Mouse (Mus musculus) MN1 (cell line): ENCODE measurements around the gene Keap1.
"Not testable (repeated sequence)": the region's sequence is repeated elsewhere in the genome, so short reads cannot be mapped to it uniquely, and the experiment has no call there.

ENCODE experiments used
- DNase-seq: peaks from one replicate; pipeline ENCODE4 v3.0.0-alpha.2; 2016; ENCODE audit warnings: low spot score

Keap1 gene

GRCm38 (mm10) chr9:21238733-21239464 lies at the start of gene Keap1:
Gene Keap1 (minus strand): TSS chr9:21239361.
- DNase-seq, result peak; percentile 82

DNA sequence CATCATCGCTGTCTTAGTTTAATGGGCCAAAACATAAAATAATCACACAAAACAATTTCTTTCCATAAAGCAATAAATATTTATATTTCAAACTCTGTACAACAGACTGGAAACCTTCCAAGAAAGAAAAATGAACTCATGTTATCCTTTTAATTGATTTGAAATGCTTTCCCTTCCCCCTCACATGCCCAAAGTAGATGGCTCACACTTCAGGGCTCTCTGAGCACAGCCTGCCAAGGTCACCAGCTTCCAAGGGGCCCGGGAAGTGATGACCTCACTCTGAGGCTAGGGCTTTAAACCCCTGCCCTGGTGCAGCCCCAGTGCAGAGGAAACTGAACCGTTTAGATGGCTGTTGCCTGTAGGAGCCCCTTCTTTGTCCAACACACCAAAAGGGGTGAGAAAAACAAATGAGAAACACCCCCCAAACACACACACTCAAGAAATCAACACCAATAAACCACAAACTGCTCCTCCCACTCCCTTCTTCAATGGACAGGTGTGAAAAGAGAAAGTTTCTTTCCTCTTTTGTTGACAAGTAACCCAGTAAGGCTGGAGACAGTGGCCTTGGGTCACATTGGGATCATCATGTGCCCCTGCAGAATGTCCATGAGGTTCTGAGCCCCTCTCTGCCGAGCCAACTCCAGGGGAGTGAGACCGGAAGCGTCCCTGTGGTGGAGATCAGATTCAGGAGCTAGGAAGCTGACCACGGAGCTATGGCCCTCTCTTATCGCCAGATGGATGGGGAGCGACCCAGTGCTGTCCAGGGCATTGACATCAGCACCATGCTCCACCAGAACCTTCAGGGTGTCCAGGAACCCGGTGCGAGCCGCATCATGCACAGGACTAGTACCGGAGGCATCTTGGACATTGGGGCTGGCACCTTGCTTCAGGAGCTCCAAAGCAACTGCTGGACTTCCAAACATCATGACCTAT lies 49.5 kb upstream of the Keap1 start:
- DNase-seq, result peak; percentile 41

- DNase-seq, result peak; percentile 96
Observed at GRCm38 (mm10) chr9:21287571-21288402, 48.6 kb upstream of the Keap1 start, which contains the start of gene Kri1. Gene Kri1 (minus strand): TSS chr9:21287969.

GRCm38 (mm10) chr9:21286753-21287152 lies 47.6 kb upstream of the Keap1 start:
- no peak for DNase-seq

DNA sequence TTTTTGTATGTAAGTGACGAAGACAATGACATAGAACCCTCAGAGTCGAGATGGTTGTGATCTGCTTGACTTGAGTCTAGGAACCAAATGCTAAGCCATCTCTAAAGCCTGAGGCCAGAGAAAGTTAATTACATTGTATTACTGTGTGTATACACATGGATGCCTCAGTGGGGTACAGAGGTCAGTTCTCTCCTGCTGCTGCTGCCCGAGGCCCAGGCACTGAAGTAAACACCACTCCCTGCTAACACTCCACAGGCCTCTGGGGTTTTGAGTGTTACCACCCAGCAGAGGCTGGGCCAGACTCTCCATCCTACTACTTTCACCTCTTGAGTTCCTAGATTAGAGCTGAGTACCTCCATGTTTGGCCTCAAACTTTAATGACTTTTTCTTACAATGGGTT lies 44.8 kb upstream of the Keap1 start:
- no peak for DNase-seq

DNA sequence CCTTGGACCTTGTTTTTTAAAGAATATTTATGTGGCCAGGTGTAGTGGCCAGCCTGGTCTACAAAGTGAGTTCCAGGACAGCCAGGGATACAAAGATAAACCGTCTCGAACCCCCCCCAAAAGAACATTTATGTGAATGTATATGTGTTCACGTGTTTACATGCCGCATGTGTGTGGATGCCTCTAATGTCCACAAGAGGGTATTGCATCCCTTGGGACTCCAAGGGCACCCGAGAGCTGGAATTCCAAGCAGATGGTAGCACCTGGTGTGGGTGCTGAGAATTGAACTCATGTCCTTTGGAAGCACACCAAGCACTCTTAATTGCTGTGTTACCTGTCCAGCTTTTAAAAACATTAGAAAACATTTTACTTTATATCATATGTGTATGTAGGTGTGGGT lies 44.4 kb upstream of the Keap1 start:
- no peak for DNase-seq

DNA sequence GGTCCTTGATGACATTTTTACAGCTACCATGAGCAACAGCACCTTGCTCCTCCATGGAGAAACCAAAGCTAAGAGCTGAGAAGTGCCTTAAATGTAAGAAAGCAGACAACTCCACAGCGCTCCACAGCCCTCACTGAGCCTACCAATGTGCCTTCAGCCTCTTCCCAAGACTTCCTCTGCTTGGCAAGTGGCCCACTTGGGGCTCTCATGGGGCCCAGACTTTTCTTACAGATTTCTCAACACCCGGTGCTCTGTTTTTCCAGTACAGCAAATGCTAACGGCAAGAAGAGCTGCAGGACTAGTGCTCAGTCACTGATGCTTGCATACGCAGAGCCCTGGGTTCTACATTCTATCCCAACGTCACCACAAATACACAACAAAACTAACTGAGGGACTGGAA lies 38.6 kb upstream of the Keap1 start:
- no peak for DNase-seq

DNA sequence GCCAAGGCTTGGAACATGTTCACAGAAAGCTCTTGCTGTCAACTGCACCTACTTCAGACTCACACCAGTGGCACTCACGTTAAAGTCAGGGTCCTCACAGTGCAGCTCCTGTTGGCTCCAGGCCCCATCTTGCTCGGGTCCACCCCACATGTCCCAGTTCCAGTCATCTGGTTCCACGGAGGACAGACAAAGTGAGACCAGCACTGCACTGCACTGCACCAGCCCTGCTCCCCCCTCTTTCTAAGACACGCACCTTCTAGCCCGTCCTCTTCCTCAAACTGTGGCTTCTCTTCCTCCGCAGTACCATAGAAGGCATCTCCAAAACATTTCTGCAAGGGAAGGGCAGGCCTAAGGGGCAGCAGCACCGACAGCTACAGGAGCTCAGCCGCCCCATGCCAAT lies 37.1 kb upstream of the Keap1 start:
- no peak for DNase-seq

DNA sequence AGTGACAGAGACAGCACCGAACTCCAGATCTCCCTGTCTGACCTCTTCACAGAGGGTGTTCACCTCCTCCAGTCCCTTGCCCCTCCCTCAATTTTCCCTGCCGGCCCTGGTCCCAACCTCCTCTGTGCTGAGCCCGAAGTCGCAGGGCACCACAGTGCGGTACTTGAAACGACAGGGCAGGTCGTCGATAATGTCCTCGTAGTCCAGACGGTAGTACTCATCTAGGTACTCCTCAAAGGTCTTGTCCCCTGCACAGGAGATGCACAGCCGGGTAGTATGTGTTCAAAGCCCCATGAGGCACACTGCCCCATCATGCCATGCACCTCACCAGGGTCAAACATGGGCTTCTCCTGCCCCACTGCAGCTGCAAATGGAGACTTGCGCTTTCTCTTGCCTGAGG lies 36.6 kb upstream of the Keap1 start:
- DNase-seq, result no peak

- DNase-seq, result no peak
Observed at GRCm38 (mm10) chr9:21275013-21275710, 36.0 kb upstream of the Keap1 start.

- peak; percentile 18 for DNase-seq
Observed at GRCm38 (mm10) chr9:21274336-21274735, 35.2 kb upstream of the Keap1 start.

- no peak for DNase-seq
Observed at GRCm38 (mm10) chr9:21273520-21274228, 34.5 kb upstream of the Keap1 start.

GRCm38 (mm10) chr9:21273094-21273493 lies 33.9 kb upstream of the Keap1 start:
- DNase-seq, result no peak

DNA sequence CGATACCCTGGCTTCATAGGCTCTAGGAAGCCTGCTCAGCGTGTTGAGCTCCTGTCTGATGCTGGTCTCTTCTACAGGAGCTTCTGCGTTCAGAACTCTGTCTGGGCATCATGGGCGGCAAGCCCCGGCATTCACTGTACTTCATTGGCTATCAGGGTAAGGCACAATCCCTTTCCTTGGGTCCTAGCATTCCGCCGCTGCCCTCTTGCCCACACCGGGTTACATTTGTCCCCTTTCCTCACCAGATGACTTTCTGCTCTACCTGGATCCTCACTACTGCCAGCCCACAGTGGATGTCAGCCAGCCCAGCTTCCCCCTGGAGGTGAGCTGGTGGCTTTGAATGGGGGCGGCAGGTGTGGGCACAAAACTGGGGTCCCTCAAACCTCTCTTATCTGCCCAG lies 33.2 kb upstream of the Keap1 start:
- DNase-seq, result no peak

DNA sequence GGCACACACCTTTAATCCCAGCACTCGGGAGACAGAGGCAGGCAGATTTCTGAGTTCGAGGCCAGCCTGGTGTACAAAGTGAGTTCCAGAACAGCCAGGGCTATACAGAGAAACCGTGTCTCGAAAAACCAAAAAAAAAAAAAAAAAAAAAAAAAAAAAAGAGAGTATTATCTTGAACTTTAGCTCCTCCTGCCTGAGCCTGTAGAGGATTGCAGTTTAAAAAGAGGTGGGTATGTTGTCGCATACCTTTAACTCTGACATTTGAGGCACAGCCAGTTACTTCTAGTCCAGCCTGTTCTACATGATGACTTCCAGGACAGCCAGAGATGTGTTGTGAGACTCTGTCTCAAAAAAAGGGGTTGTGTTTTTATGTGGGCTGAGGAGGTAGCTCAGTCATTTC lies 30.4 kb upstream of the Keap1 start:
- DNase-seq, result not testable (repeated sequence)

DNA sequence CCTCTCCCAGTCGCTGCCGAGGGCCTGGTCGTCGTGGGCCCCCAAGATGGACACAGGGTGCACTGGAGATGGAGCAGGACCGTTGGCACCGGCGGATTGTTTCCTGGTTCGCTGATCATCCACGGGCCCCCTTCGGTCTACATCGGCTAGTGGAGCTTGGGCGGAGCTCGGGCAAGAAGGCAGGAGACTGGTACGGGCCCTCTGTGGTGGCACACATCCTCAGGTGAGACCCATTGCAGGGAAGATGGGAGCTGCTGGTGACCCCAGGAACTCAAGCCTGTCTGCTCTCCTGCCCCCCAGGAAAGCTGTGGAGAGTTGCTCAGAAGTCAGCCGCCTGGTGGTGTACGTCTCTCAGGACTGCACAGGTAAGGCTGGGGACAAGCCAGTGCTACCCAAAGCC lies 29.1 kb upstream of the Keap1 start:
- no peak for DNase-seq

DNA sequence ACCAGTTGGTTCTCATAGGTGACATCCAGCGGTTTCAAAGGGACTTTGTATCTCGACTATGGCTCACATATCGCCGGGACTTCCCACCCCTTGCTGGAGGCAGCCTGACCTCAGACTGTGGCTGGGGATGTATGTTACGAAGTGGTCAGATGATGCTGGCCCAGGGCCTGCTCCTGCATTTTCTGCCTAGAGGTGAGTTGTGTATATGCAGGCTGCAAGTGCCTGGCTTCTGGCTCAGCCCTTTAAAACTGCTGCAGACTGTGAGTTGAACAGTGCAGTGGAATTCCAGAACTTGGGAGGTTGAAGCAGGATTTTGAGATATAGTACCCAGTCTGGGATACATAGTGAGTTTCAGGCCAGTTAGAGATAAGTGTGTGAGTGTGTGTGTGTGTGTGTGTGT lies 27.7 kb upstream of the Keap1 start:
- DNase-seq, result no peak

- no peak for DNase-seq
Observed at GRCm38 (mm10) chr9:21265611-21266010, 26.4 kb upstream of the Keap1 start.

DNA sequence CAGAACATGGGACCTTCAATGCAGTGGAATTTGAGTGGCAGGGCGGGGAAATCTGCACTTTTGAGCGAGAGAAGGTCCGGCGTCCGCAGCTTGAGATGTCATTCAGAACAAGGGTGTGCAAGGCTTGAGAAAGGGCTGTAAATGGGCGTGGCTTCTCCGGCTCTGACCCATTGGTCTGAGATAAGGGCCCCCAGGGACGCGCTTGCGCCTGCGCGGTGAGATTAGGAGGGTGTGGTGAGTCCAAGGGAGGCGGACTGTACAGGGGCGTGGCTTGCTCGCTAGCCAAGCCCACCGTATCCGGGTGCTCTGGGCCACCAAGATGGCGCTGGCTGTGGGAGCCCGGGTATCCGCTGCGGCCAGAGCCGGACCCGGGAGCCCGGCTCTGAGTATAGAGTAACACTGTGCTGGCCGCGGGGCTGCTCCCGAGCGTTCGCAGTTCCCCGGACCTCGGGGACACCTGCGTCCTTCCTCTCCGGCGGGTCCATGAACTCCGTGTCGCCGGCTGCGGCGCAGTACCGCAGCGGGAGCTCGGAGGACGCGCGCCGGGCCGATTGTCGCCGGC lies 25.9 kb upstream of the Keap1 start, which contains the start of gene Atg4d:
Gene Atg4d, plus strand, starts transcription at position 294 of the 562 bp plus-strand sequence.
- peak; percentile 98 for DNase-seq

GRCm38 (mm10) chr9:21264272-21264999 lies 25.3 kb upstream of the Keap1 start:
- peak; percentile 35 for DNase-seq
